Mouse (Mus musculus) embryonic stem cell, embryonic (primary cell): ENCODE measurements around the gene Drd2.

Source experiments
- CTCF ChIA-PET, 4 experiments: fragments of 300-600 bp in 2 of 4; fragments of 350-600 bp in 2 of 4; sonication (Branson Sonifier 250); formaldehyde crosslinking; loops; one replicate each; lab custom pipeline; 2022; ENCODE audit warnings: inconsistent platforms in 2 of 4; lab: Charles Lee
- POLR2A ChIA-PET, 4 experiments: fragments of 300-600 bp in 2 of 4; fragments of 350-600 bp in 2 of 4; sonication (Branson Sonifier 250); formaldehyde crosslinking; loops; one replicate each; lab custom pipeline; 2022; ENCODE audit warnings: antibody characterized with exemption in 4 of 4, inconsistent platforms in 1 of 4; lab: Charles Lee

Gene Drd2

DNA sequence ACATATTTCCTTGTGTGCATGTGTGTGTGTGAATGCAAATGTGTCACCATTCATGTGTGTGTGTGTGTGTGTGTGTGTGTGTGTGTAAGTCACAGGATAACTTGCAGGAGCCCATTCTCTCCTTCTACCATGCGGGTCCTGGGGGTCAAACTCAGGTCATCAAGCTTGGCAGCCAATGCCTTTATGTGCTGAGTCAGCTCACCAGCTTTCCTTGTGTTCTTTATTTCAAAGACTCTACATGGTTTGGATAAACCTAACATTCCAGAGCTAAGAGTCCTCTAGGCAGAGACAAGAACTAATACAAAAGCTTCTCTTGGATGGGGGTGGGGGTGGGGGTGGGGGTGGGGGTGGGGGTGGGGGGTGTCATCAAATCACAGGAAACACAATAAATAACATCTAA lies 85.2 kb downstream of the Drd2 start:
- CTCF ChIA-PET, result no interaction called here
- POLR2A ChIA-PET, result interaction anchor here in 2 of 4 experiments (0.6 to 1.5 kb wide), 2 partner anchors 59 to 202 kb away, joined by 3 read pairs; no protein-coding TSS in a partner anchor

DNA sequence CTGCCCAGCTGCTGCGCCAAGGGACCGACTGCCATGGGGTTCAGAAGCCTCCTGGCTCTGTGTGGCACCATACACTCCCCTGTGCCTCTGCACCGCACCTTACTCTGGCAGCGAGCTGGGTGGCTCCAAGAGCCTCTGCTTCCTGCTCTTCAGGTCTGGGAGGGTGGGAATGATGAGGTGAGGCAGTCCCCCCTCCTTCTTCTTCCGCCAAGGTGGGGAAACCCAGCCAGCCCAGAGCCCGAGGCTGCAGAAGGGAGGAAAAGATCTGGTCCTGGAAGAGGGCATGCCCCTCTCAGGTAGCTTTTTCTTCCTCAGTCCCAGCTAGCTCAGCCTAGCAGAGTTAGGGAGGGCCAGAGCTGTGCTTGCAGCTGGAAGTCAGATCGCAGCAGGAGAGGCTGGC lies 86.5 kb downstream of the Drd2 start, which contains the start of gene Ankk1:
Ankk1 (minus strand) TSS at position 101 of the 400 bp plus-strand sequence.
- POLR2A ChIA-PET, result interaction anchor here in 3 of 4 experiments (0.9 to 1.5 kb wide), 3 partner anchors 9 to 61 kb away, joined by 3 to 4 read pairs (median 3); no protein-coding TSS in a partner anchor
- CTCF ChIA-PET, result interaction anchor here in 1 of 4 experiments (0.6 kb wide), 1 partner anchor 1325 kb away, joined by 3 read pairs; no protein-coding TSS in a partner anchor

- POLR2A ChIA-PET, result interaction anchor here in 1 of 4 experiments (0.9 kb wide), 1 partner anchor 61 kb away, joined by 4 read pairs; no protein-coding TSS in a partner anchor
- CTCF ChIA-PET, result no interaction called here
Measured at GRCm38 (mm10) chr9:49427478-49427877, 87.1 kb downstream of the Drd2 start.

- ChIA-PET POLR2A (interaction anchor here in 1 of 4 experiments (2.4 kb wide), 1 partner anchor 9 kb away, joined by 11 read pairs; no protein-coding TSS in a partner anchor), CTCF (interaction anchor here in 1 of 4 experiments (0.6 to 0.8 kb wide), 2 partner anchors 13 to 481 kb away, joined by 3 read pairs; no protein-coding TSS in a partner anchor)
Measured at GRCm38 (mm10) chr9:49442621-49443020, 102.2 kb downstream of the Drd2 start.

DNA sequence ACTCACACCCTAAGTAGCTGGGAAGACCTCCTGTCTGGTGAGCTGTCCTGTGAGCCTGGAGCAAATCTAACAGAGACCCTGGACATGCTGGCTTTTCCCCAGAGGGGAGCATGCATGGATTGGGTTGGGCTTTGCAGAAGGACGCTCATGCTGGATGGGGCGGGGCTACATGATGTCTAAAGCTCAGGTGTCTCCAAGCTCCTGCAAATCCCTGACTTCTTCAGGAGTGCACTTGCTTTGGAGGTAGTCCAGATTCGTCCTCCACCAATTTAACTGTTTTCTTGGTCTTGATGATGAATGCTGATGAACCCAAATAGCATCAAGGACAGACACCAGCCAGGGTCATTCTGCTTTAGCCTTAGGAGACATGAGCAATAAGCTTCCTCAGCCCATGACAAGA lies 110.1 kb downstream of the Drd2 start:
- POLR2A ChIA-PET, result interaction anchor here in 1 of 4 experiments (2.1 kb wide), 1 partner anchor 8 kb away, joined by 11 read pairs; no protein-coding TSS in a partner anchor

DNA sequence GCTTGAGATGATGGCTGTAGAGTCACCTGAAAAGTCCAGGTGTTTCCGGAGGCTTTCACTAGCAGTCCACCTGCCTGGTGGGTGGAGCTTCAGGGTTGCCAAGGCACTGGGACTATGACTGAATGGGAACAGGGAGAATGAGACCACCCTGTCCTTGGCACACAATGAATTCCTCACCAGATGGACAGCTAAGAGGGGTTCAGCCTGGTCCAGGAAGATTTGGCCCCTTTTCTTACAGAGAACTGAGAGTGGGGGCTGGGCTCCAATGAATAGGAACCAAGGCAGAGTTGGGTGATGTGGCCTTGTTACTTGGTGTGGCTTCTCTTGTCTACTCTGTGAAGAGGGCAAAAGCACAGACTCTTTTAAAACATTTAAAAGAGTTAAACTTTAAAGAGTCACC lies 112.0 kb downstream of the Drd2 start:
- CTCF ChIA-PET, result interaction anchor here in 2 of 4 experiments (1.0 to 2.7 kb wide), 2 partner anchors 13 to 33 kb away, joined by 3 to 8 read pairs; partner anchors contain the start of gene Ttc12 (in 1 of the 2)
- POLR2A ChIA-PET, result interaction anchor here in 1 of 4 experiments (2.1 kb wide), 1 partner anchor 10 kb away, joined by 11 read pairs; no protein-coding TSS in a partner anchor

More for the DNA sequence above, 110.1 kb downstream of the Drd2 start:
- CTCF ChIA-PET, result interaction anchor here in 1 of 4 experiments (0.5 to 0.6 kb wide), 2 partner anchors 370 to 999 kb away, joined by 3 to 4 read pairs; no protein-coding TSS in a partner anchor

DNA sequence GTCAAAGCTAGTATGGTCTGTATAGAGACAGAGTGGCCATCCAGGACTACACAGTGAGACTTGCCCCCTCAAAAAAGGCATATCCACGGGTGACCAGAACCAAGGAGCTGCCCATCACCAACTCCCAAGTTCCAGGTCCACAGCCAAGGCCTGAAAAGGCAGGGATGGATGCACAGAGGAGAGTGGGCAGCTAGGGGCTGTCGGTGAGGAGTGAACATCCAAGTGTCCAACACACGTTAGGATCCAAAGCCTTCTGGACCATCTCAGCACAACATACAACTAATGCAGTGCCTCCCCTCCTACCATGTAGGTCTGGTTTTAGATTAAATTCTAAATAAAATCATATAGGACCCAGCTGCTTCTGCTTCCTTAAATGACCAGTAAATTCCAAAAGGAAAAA lies 115.7 kb downstream of the Drd2 start:
- CTCF ChIA-PET, result no interaction called here
- POLR2A ChIA-PET, result interaction anchor here in 1 of 4 experiments (0.9 kb wide), 1 partner anchor 27 kb away, joined by 3 read pairs; no protein-coding TSS in a partner anchor
